Mouse (Mus musculus): ENCODE data around the gene Akr1c6. TPM values are rescaled to one million over a fixed set of nuclear protein-coding genes. Genes with fewer than 3 reads are reported as not detected.

Akr1c6 gene
- polyA plus RNA-seq, 1 experiment from 2014 or later: not detected

GRCm38 (mm10) chr13:4467896-4468295 lies 33.8 kb downstream of the Akr1c6 start:
- no peak overlapping the region for H3K9ac ChIP-seq
- H3K4me1 ChIP-seq: no peaks in the 10 kb centered on the region
- no peaks in the 10 kb centered on the region for H3K27me3 ChIP-seq
- no peak for ATAC-seq (ENCODE audit: insufficient number of reproducible peaks, low FRiP score, low TSS enrichment, low read depth)
- H3K27ac ChIP-seq: no peak overlapping the region
- WGBS: 76% methylated on average over 1 of the region's 1 CpGs
- no peak overlapping the region for H3K4me2 ChIP-seq
- no peaks in the 10 kb centered on the region for H3K9me3 ChIP-seq
- no peaks in the 10 kb centered on the region for H3K36me3 ChIP-seq
- no peak overlapping the region for H3K4me3 ChIP-seq

Other genes starting within 250 kb of the Akr1c6 start
- 1.5 and 2.1 TPM in 2 replicates for gene Akr1c13, start 243.2 kb upstream of the Akr1c6 start, polyA plus RNA-seq (2015; fragmentation: Nextera tagmentation; extraction: Ambion mirVana)
- gene Akr1c19, start 205.6 kb upstream of the Akr1c6 start, polyA plus RNA-seq (2015; fragmentation: Nextera tagmentation; extraction: Ambion mirVana): 0.36 and 0.42 TPM in 2 replicates
- gene Akr1c12, start 154.9 kb upstream of the Akr1c6 start, polyA plus RNA-seq (2015; fragmentation: Nextera tagmentation; extraction: Ambion mirVana): not detected in 2 replicates
- not detected in 2 replicates for gene Akr1c20, start 89.0 kb downstream of the Akr1c6 start, polyA plus RNA-seq (2015; fragmentation: Nextera tagmentation; extraction: Ambion mirVana)
- not detected in 2 replicates for gene Akr1c21, start 139.8 kb downstream of the Akr1c6 start, polyA plus RNA-seq (2015; fragmentation: Nextera tagmentation; extraction: Ambion mirVana)
- gene Akr1e1, start 174.9 kb downstream of the Akr1c6 start, polyA plus RNA-seq (2015; fragmentation: Nextera tagmentation; extraction: Ambion mirVana): 36.4 and 42.5 TPM in 2 replicates

Data from limb, embryonic 15.5 days (tissue).